Comparison of ENCODE assay signal across 14 mouse cellular contexts in genomic region chr6:120151616-120152053, GRCm38 (mm10). TPM values are rescaled to one million over a fixed set of nuclear protein-coding genes. Genes with fewer than 3 reads are reported as not detected.
DNase-seq lines count a peak whose midpoint lies in the region; ATAC-seq and TF ChIP-seq lines count a peak whose summit lies in the region.
"Had no signal": no experiment of that assay in that cellular context is flagged by ENCODE, and none has a peak within 500 bp of the region (broad histone marks: within the 10 kb centered on the region; RNA-seq: fewer than 3 reads in every experiment).

No protein-coding gene starts in this region.

- ATAC-seq in liver, postnatal 0 days = peak; percentile 38; the same call in 1 of the 2 replicates
- ATAC-seq in liver, embryonic 11.5 days (replicated peaks; ENCODE audit: low FRiP score) = no peak
- no peak for ATAC-seq in heart, postnatal 0 days (ENCODE audit: insufficient read depth, low read depth)
- ATAC-seq in forebrain, postnatal 0 days = no peak
- ATAC-seq: inflammation-experienced regulatory T-cells, adult 6 months; midbrain, embryonic 15.5 days had no signal

- H3K27me3 ChIP-seq in liver, postnatal 0 days (ENCODE audit: insufficient read depth, low read length) = no peaks in the 10 kb centered on the region
- H3K27me3 ChIP-seq in liver, embryonic 11.5 days (replicated peaks; ENCODE audit: control insufficient read depth, insufficient read depth, low read length) = no peaks in the 10 kb centered on the region
- H3K27me3 ChIP-seq in heart, postnatal 0 days (ENCODE audit: control insufficient read depth, insufficient read depth, low read length) = no peaks in the 10 kb centered on the region
- no peaks in the 10 kb centered on the region for H3K27me3 ChIP-seq in splenic B cell, adult 2 months (ENCODE audit: control insufficient read depth, insufficient read depth, low read length, poor library complexity, severe bottlenecking)
- no peaks in the 10 kb centered on the region for H3K27me3 ChIP-seq in forebrain, postnatal 0 days (ENCODE audit: insufficient read depth, low read length)
- H3K27me3 ChIP-seq: limb, embryonic 15.5 days; midbrain, embryonic 15.5 days had no signal

- TF ChIP-seq CTCF in liver, postnatal 0 days (IDR thresholded peaks at IDR 0.05; ENCODE audit: low read depth) = 0 out of 2 replicates have a peak, but pooled peaks have one; percentile 2
- no peak for TF ChIP-seq CTCF in heart, postnatal 0 days (IDR thresholded peaks at IDR 0.05; ENCODE audit: low read depth)
- TF ChIP-seq CTCF in forebrain, postnatal 0 days (IDR thresholded peaks at IDR 0.05; ENCODE audit: low read depth) = no peak

- no peak overlapping the region for H3K4me2 ChIP-seq in liver, postnatal 0 days (ENCODE audit: low read depth, low read length)
- no peak overlapping the region for H3K4me2 ChIP-seq in liver, embryonic 11.5 days
- H3K4me2 ChIP-seq in heart, postnatal 0 days (ENCODE audit: low read depth, low read length) = no peak overlapping the region
- H3K4me2 ChIP-seq in forebrain, postnatal 0 days (ENCODE audit: low read depth) = no peak overlapping the region
- H3K4me2 ChIP-seq: limb, embryonic 15.5 days; midbrain, embryonic 15.5 days had no signal

- no peaks in the 10 kb centered on the region for H3K36me3 ChIP-seq in liver, postnatal 0 days (replicated peaks; ENCODE audit: insufficient read depth, low read length)
- H3K36me3 ChIP-seq in liver, embryonic 11.5 days (ENCODE audit: control insufficient read depth, insufficient read depth, low read length) = no peaks in the 10 kb centered on the region
- H3K36me3 ChIP-seq in heart, postnatal 0 days (replicated peaks; ENCODE audit: control insufficient read depth, insufficient read depth, low read length) = no peaks in the 10 kb centered on the region
- H3K36me3 ChIP-seq in splenic B cell, adult 2 months (ENCODE audit: control insufficient read depth, insufficient read depth, low read length, poor library complexity, severe bottlenecking) = no peaks in the 10 kb centered on the region
- H3K36me3 ChIP-seq in forebrain, postnatal 0 days (ENCODE audit: insufficient read depth) = no peaks in the 10 kb centered on the region
- H3K36me3 ChIP-seq: limb, embryonic 15.5 days; midbrain, embryonic 15.5 days had no signal

- TF ChIP-seq EP300 in liver, postnatal 0 days (IDR thresholded peaks at IDR 0.05; ENCODE audit: low read depth) = no peak
- no peak for TF ChIP-seq EP300 in heart, postnatal 0 days (IDR thresholded peaks at IDR 0.05; ENCODE audit: low read depth)

- peak; percentile 17 to 55 for DNase-seq in adrenal gland, adult (ENCODE audit: inconsistent age in 2 of 2, low spot score in 1 of 2)
- no peak for DNase-seq in adrenal gland, adult 8-10 months
- no peak for DNase-seq in liver, postnatal 0 days
- no peak for DNase-seq in liver, embryonic 11.5 days (ENCODE audit: low spot score)
- DNase-seq in heart, postnatal 0 days (ENCODE audit: low spot score) = peak; percentile 58
- peak; percentile 89 for DNase-seq in splenic B cell, adult 2 months (ENCODE audit: low read depth, low spot score)
- no peak for DNase-seq in embryo, embryonic 11 days
- DNase-seq in forebrain, postnatal 0 days = no peak
- DNase-seq: gastrocnemius, postnatal 36 days had no signal

- no peak overlapping the region for H3K4me3 ChIP-seq in liver, postnatal 0 days (ENCODE audit: low read depth, low read length)
- H3K4me3 ChIP-seq in liver, embryonic 11.5 days (ENCODE audit: low read depth, low read length) = no peak overlapping the region
- no peak overlapping the region for H3K4me3 ChIP-seq in heart, postnatal 0 days (ENCODE audit: low read depth, low read length)
- H3K4me3 ChIP-seq in forebrain, postnatal 0 days (ENCODE audit: low read depth, low read length) = no peak overlapping the region
- H3K4me3 ChIP-seq: limb, embryonic 15.5 days; midbrain, embryonic 15.5 days had no signal

- 58% methylated on average over 3 of the region's 3 CpGs for WGBS in liver, postnatal 0 days (ENCODE audit: insufficient replicate concordance)
- WGBS in liver, embryonic 11.5 days = 59% methylated on average over 3 of the region's 3 CpGs
- WGBS in heart, postnatal 0 days = 65% methylated on average over 3 of the region's 3 CpGs
- 68% methylated on average over 3 of the region's 3 CpGs for WGBS in forebrain, postnatal 0 days

- H3K9me3 ChIP-seq in liver, postnatal 0 days (ENCODE audit: low read length) = no peaks in the 10 kb centered on the region
- no peaks in the 10 kb centered on the region for H3K9me3 ChIP-seq in liver, embryonic 11.5 days (ENCODE audit: control insufficient read depth, low read length)
- H3K9me3 ChIP-seq in heart, postnatal 0 days (replicated peaks; ENCODE audit: control insufficient read depth, low read length) = no peaks in the 10 kb centered on the region
- H3K9me3 ChIP-seq in forebrain, postnatal 0 days (ENCODE audit: low read length) = no peaks in the 10 kb centered on the region
- H3K9me3 ChIP-seq: limb, embryonic 15.5 days; midbrain, embryonic 15.5 days had no signal

- H3K9ac ChIP-seq in liver, postnatal 0 days (replicated peaks) = no peak overlapping the region
- no peak overlapping the region for H3K9ac ChIP-seq in liver, embryonic 11.5 days (ENCODE audit: low read depth, low read length)
- H3K9ac ChIP-seq in heart, postnatal 0 days (replicated peaks; ENCODE audit: low read depth, low read length) = no peak overlapping the region
- H3K9ac ChIP-seq in forebrain, postnatal 0 days = no peak overlapping the region
- H3K9ac ChIP-seq: limb, embryonic 15.5 days; midbrain, embryonic 15.5 days had no signal

- no peak overlapping the region for H3K27ac ChIP-seq in liver, postnatal 0 days (ENCODE audit: low read depth)
- H3K27ac ChIP-seq in liver, embryonic 11.5 days (ENCODE audit: low read depth, low read length) = no peak overlapping the region
- peak overlapping the region; percentile 56 for H3K27ac ChIP-seq in heart, postnatal 0 days (ENCODE audit: low read depth)
- H3K27ac ChIP-seq in forebrain, postnatal 0 days (ENCODE audit: low read depth, low read length) = no peak overlapping the region
- H3K27ac ChIP-seq: limb, embryonic 15.5 days; midbrain, embryonic 15.5 days had no signal

- H3K4me1 ChIP-seq in liver, postnatal 0 days (ENCODE audit: insufficient read depth) = peaks cover 19% of the 10 kb centered on the region
- peaks cover 4% of the 10 kb centered on the region; the same call in 1 of the 2 replicates for H3K4me1 ChIP-seq in liver, embryonic 11.5 days (replicated peaks; ENCODE audit: control insufficient read depth, insufficient read depth, low read length)
- H3K4me1 ChIP-seq in heart, postnatal 0 days (ENCODE audit: control insufficient read depth, insufficient read depth) = peaks cover 33% of the 10 kb centered on the region
- no peaks in the 10 kb centered on the region for H3K4me1 ChIP-seq in forebrain, postnatal 0 days (ENCODE audit: insufficient read depth)
- H3K4me1 ChIP-seq: midbrain, embryonic 15.5 days had no signal

RNA-seq across cellular contexts. Expression of gene Ninj2, which starts 58.5 kb away (rescaled TPM):
- not detected for total RNA-seq in adrenal gland, adult 8-10 months (2022)
- 0.31 TPM in 1 of 2 replicates, not detected in the other for polyA plus RNA-seq in liver, postnatal 0 days (2015; fragmentation: Nextera tagmentation; extraction: Ambion mirVana)
- polyA plus RNA-seq in liver, embryonic 11.5 days (2014; fragmentation: Nextera tagmentation; extraction: Ambion mirVana) = not detected in 2 replicates
- total RNA-seq in heart, postnatal 0 days (2014; rRNA removed; ENCODE audit: low replicate concordance) = 27.4 TPM in 1 of 2 replicates, not detected in the other
- polyA plus RNA-seq in heart, postnatal 0 days (2015; fragmentation: Nextera tagmentation; extraction: Ambion mirVana) = not detected in 2 replicates
- total RNA-seq in forebrain, postnatal 0 days (2014; rRNA removed) = not detected in 2 replicates
- polyA plus RNA-seq in forebrain, postnatal 0 days (2015; fragmentation: Nextera tagmentation; extraction: Ambion mirVana) = 0.24 TPM in 1 of 2 replicates, not detected in the other
- total RNA-seq: gastrocnemius, postnatal 36 days had no signal
- polyA plus RNA-seq: forebrain, embryonic 11.5 days; midbrain, embryonic 15.5 days; small intestine, adult 2 months had no signal

Comparison
In these comparisons a context has a peak if more than half of its experiments do, and no peak if none do; other contexts are left out.
1. DNase-seq: peak in adrenal gland, adult (2 of 2), heart, postnatal 0 days (single experiment) and splenic B cell, adult 2 months (single experiment); none in adrenal gland, adult 8-10 months (single experiment), liver, postnatal 0 days (single experiment), liver, embryonic 11.5 days (single experiment), embryo, embryonic 11 days (single experiment) and forebrain, postnatal 0 days (single experiment).